Mouse (Mus musculus) MEL (cell line): ENCODE data around the gene Dlg2. TPM values are rescaled to one million over a fixed set of nuclear protein-coding genes. Genes with fewer than 3 reads are reported as not detected.

ENCODE experiments used
- DNase-seq: peaks from one replicate; pipeline ENCODE4 v3.0.0; 2011; ENCODE audit warnings: low read depth, low spot score
- H3K27ac ChIP-seq: 2 replicates; pipeline ENCODE4 v1.5.1; 2012; ENCODE audit warnings: low read depth, mild to moderate bottlenecking, control low read depth, low read length, moderate library complexity; ENCODE audit not compliant: control insufficient read depth
- H3K27me3 ChIP-seq, 2 experiments: fragments of 150-350 bp in 1 of 2; sonication (generic) in 1 of 2; 2 replicates each; pipeline ENCODE4 v1.6.1; 2012; ENCODE audit warnings: low read length in 2 of 2, mild to moderate bottlenecking in 2 of 2, improper control_type of control experiment in 1 of 2, moderate library complexity in 1 of 2; ENCODE audit not compliant: insufficient read depth in 2 of 2, control insufficient read depth in 1 of 2
- H3K36me3 ChIP-seq, 2 experiments: 2 replicates each; pipeline ENCODE4 v1.6.1; 2012 to 2014; ENCODE audit warnings: low read length in 2 of 2, improper control_type of control experiment in 1 of 2, inconsistent platforms in 1 of 2, mild to moderate bottlenecking in 1 of 2; ENCODE audit not compliant: insufficient read depth in 2 of 2, control insufficient read depth in 1 of 2
- H3K4me1 ChIP-seq, 2 experiments: fragments of 150-350 bp in 1 of 2; sonication (generic) in 1 of 2; 2 replicates each; pipeline ENCODE4 v1.6.1; 2012; ENCODE audit warnings: low read length in 2 of 2, improper control_type of control experiment in 1 of 2, mild to moderate bottlenecking in 1 of 2; ENCODE audit not compliant: insufficient read depth in 2 of 2, control insufficient read depth in 1 of 2
- H3K4me3 ChIP-seq, 2 experiments: fragments of 150-350 bp in 1 of 2; sonication (generic) in 1 of 2; 2 replicates each; pipeline ENCODE4 v1.5.1; 2012; ENCODE audit warnings: low read depth in 2 of 2, low read length in 2 of 2, mild to moderate bottlenecking in 2 of 2, moderate library complexity in 2 of 2, control low read depth in 1 of 2, improper control_type of control experiment in 1 of 2; ENCODE audit not compliant: control insufficient read depth in 1 of 2, insufficient read depth in 1 of 2
- H3K79me2 ChIP-seq: 2 replicates; pipeline ENCODE4 v1.6.1; 2012; ENCODE audit warnings: mild to moderate bottlenecking, low read length, moderate library complexity; ENCODE audit not compliant: control insufficient read depth, poor library complexity, insufficient read depth
- H3K9ac ChIP-seq: 2 replicates; pipeline ENCODE4 v1.6.1; 2012; ENCODE audit warnings: low read depth, mild to moderate bottlenecking, control low read depth, low read length, moderate library complexity; ENCODE audit not compliant: control insufficient read depth, poor library complexity, severe bottlenecking
- H3K9me3 ChIP-seq: fragments of 150-350 bp; sonication (generic); replicated peaks from 2 replicates; pipeline ENCODE4 v1.6.1; 2012; ENCODE audit warnings: mild to moderate bottlenecking, low read length, improper control_type of control experiment, moderate library complexity; ENCODE audit not compliant: insufficient read depth
- CHD2 ChIP-seq: IDR thresholded peaks from 2 replicates; pipeline ENCODE4 v1.6.1; 2011; ENCODE audit warnings: low read length, improper control_type of control experiment
- GATA1 ChIP-seq: IDR thresholded peaks from 2 replicates; pipeline ENCODE4 v1.6.1; 2011; ENCODE audit warnings: low read depth, low read length, improper control_type of control experiment
- HCFC1 ChIP-seq: IDR thresholded peaks from 2 replicates; pipeline ENCODE4 v1.6.1; 2012; ENCODE audit warnings: low read depth, mild to moderate bottlenecking, inconsistent platforms, low read length, improper control_type of control experiment, moderate library complexity
- KAT2A ChIP-seq: conservative IDR thresholded peaks from 2 replicates; pipeline ENCODE4 v1.6.1; 2012; ENCODE audit warnings: low read depth, low read length, improper control_type of control experiment, inconsistent platforms
- MAZ ChIP-seq: IDR thresholded peaks from 2 replicates; pipeline ENCODE4 v1.6.1; 2012; ENCODE audit warnings: low read depth, mild to moderate bottlenecking, inconsistent platforms, low read length, improper control_type of control experiment
- MEF2A ChIP-seq: IDR thresholded peaks from 2 replicates; pipeline ENCODE4 v1.6.1; 2014; ENCODE audit warnings: low read depth, mild to moderate bottlenecking, inconsistent platforms, low read length, improper control_type of control experiment; ENCODE audit not compliant: poor library complexity, insufficient replicate concordance, severe bottlenecking; ENCODE audit errors: extremely low read depth
- MXI1 ChIP-seq: IDR thresholded peaks from 2 replicates; pipeline ENCODE4 v1.6.1; 2011; ENCODE audit warnings: mild to moderate bottlenecking, low read depth, low read length, improper control_type of control experiment
- MYB ChIP-seq: IDR thresholded peaks from 2 replicates; pipeline ENCODE4 v1.6.1; 2011; ENCODE audit warnings: mild to moderate bottlenecking, low read depth, low read length, improper control_type of control experiment
- NELFE ChIP-seq: IDR thresholded peaks from 2 replicates; pipeline ENCODE4 v1.6.1; 2011; ENCODE audit warnings: low read depth, low read length, improper control_type of control experiment
- POLR2AphosphoS5 ChIP-seq: IDR thresholded peaks from 2 replicates; pipeline ENCODE4 v1.6.1; 2012; ENCODE audit warnings: low read depth, borderline replicate concordance, mild to moderate bottlenecking, inconsistent platforms, low read length, moderate library complexity, mixed read lengths
- RAD21 ChIP-seq: IDR thresholded peaks from 2 replicates; pipeline ENCODE4 v1.6.1; 2011; ENCODE audit warnings: mild to moderate bottlenecking, low read depth, low read length, improper control_type of control experiment
- RCOR1 ChIP-seq: IDR thresholded peaks from 2 replicates; pipeline ENCODE4 v1.6.1; 2012; ENCODE audit warnings: low read depth, mild to moderate bottlenecking, inconsistent platforms, low read length, improper control_type of control experiment
- SIN3A ChIP-seq: IDR thresholded peaks from 2 replicates; pipeline ENCODE4 v1.6.1; 2012; ENCODE audit warnings: low read length, improper control_type of control experiment, inconsistent platforms
- SMC3 ChIP-seq: IDR thresholded peaks from 2 replicates; pipeline ENCODE4 v1.6.1; 2011; ENCODE audit warnings: low read depth, low read length, improper control_type of control experiment
- TBP ChIP-seq: IDR thresholded peaks from 2 replicates; pipeline ENCODE4 v1.8.0; 2011; ENCODE audit warnings: low read depth, low read length, improper control_type of control experiment
- UBTF ChIP-seq: IDR thresholded peaks from 2 replicates; pipeline ENCODE4 v1.6.1; 2012; ENCODE audit warnings: low read depth, mild to moderate bottlenecking, inconsistent platforms, low read length, improper control_type of control experiment, moderate library complexity, borderline replicate concordance; ENCODE audit not compliant: insufficient read depth
- USF1 ChIP-seq: IDR thresholded peaks from 2 replicates; pipeline ENCODE4 v1.6.1; 2014; ENCODE audit warnings: low read depth, mild to moderate bottlenecking, inconsistent platforms, low read length, improper control_type of control experiment, moderate library complexity
- polyA plus RNA-seq, 2 experiments: library from polyadenylated mRNA; stranded (reverse) in 1 of 2; unstranded in 1 of 2; fragments of >175 nt in 1 of 2; fragments of >200 nt in 1 of 2; gene quantifications; 2 replicates each; pipeline versions ENCODE4 v1.2.1 to v1.2.4; 2012; ENCODE audit warnings: low replicate concordance in 2 of 2, low read depth in 1 of 2; ENCODE audit not compliant: insufficient read length in 2 of 2, insufficient read depth in 1 of 2, missing spikeins in 1 of 2
- total RNA-seq: library from RNA; depleted of rRNA; stranded (reverse); fragments of 300-350 nt; gene quantifications from 2 replicates; pipeline ENCODE4 v1.2.3, GENCODE M21; 2012

Gene Dlg2
- total and polyA plus RNA-seq, 3 experiments, result 0.04 TPM; not detected in 2

DNA sequence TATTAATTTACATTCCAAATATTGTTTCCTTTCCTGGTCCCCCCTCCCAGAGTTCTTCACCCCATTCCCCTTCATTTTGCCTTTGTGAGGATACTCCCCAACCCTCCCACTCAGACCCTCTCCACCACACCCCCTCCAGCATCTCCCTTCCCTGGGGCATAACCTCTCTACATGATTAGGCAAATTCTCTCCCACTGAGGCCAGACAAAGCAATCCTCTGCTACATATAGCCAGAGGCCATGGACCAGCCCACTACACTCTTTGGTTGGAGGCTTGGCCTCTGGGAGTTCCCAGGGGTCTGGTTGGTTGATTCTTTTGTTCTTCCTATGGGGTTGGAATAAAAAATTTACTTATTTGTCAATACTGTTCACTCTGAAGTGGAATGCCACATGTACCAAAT, 505.6 kb downstream of the Dlg2 start:
- no peaks in the 10 kb centered on the region for H3K36me3 ChIP-seq
- no peaks in the 10 kb centered on the region for H3K4me1 ChIP-seq
- H3K27me3 ChIP-seq, result no peaks in the 10 kb centered on the region
- H3K9ac ChIP-seq, result no peak overlapping the region
- DNase-seq, result no peak
- no peak overlapping the region for H3K27ac ChIP-seq
- H3K79me2 ChIP-seq, result no peaks in the 10 kb centered on the region
- TF ChIP-seq NELFE (no peak), SIN3A (no peak), KAT2A (no peak), HCFC1 (no peak), TBP (no peak), RCOR1 (no peak), MYB (no peak), UBTF (no peak), MXI1 (no peak), GATA1 (no peak), POLR2AphosphoS5 (no peak), MEF2A (no peak), MAZ (no peak), CHD2 (no peak)
- TF ChIP-seq, all 39 proteins: peak for 0
- Histone ChIP-seq H3K4me3 (no peak overlapping the region), H3K9me3 (no peaks in the 10 kb centered on the region)

DNA sequence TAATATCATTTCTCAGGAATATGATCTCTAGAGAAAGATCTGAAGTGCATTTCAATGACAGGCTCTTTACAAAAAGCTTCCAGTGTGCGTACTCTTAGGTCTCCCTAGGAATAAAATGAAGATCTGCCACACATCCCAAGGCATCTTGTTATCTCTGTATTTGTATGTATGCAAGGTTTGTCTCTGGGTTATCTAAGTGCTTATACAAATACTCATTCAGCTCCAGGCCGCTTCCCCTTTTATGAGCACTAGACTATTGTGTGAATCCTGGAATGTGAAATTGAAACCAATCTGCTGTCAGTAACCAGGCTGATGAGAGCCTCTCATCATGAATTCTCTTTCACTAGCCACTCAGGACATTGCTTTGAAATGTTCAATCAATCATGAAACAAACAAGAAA, 534.2 kb downstream of the Dlg2 start:
- Histone ChIP-seq H3K36me3 (no peaks in the 10 kb centered on the region), H3K27me3 (no peaks in the 10 kb centered on the region), H3K4me1 (no peaks in the 10 kb centered on the region), H3K27ac (no peak overlapping the region), H3K79me2 (no peaks in the 10 kb centered on the region), H3K9ac (no peak overlapping the region), H3K9me3 (no peaks in the 10 kb centered on the region), H3K4me3 (no peak overlapping the region)
- TF ChIP-seq KAT2A, result no peak
- DNase-seq, result no peak

DNA sequence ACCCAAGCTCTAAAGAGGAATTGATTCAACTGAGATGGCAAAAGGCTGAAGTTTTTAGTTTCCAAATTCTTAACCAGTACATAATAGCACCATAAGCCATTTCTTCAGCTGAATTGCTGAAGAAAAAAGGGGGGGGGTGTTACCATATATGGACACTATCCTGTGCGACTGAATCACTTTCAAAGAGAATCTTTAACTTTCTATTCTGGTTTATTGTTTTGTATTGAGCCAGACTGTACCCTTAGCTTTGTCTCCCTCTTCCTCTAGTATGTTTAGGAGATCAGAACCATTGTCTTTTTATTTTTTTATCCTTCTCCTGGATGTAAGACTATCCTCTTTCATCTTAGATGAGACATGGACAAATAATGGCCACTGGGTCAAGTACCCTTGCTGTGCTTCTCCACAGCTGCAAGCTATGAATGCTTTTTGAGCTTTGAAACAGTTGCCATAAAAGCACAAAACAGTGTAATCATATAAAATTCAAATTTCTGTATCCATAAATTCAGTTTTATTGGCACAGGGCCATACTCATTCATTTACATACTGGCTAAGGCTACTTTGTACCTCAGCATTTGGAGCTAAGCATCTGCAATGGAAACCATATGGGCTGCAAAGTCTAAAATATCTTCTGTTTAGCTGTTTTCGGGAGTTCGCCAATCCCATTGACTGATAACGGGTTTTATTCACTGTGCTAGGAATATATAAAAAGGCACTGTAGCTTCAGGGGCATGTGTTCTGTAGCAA, 568.7 kb downstream of the Dlg2 start:
- no peak overlapping the region for H3K27ac ChIP-seq
- H3K27me3 ChIP-seq, result no peaks in the 10 kb centered on the region
- no peaks in the 10 kb centered on the region for H3K4me1 ChIP-seq
- H3K79me2 ChIP-seq, result no peaks in the 10 kb centered on the region
- TF ChIP-seq SMC3, result no peak
- TF ChIP-seq GATA1, result no peak
- TF ChIP-seq RAD21, result no peak
- TF ChIP-seq NELFE, result no peak
- no peak for TF ChIP-seq USF1
- no peak overlapping the region for H3K4me3 ChIP-seq
- DNase-seq, result no peak
- no peaks in the 10 kb centered on the region for H3K36me3 ChIP-seq
- no peaks in the 10 kb centered on the region for H3K9me3 ChIP-seq
- no peak overlapping the region for H3K9ac ChIP-seq
